Mouse (Mus musculus) liver (tissue): ENCODE data around the gene Deaf1.

Experiments used
- DNase-seq: peaks from one replicate; pipeline ENCODE4 v3.0.0-alpha.2; 2020; ENCODE audit warnings: mixed read lengths

Deaf1 gene

DNA sequence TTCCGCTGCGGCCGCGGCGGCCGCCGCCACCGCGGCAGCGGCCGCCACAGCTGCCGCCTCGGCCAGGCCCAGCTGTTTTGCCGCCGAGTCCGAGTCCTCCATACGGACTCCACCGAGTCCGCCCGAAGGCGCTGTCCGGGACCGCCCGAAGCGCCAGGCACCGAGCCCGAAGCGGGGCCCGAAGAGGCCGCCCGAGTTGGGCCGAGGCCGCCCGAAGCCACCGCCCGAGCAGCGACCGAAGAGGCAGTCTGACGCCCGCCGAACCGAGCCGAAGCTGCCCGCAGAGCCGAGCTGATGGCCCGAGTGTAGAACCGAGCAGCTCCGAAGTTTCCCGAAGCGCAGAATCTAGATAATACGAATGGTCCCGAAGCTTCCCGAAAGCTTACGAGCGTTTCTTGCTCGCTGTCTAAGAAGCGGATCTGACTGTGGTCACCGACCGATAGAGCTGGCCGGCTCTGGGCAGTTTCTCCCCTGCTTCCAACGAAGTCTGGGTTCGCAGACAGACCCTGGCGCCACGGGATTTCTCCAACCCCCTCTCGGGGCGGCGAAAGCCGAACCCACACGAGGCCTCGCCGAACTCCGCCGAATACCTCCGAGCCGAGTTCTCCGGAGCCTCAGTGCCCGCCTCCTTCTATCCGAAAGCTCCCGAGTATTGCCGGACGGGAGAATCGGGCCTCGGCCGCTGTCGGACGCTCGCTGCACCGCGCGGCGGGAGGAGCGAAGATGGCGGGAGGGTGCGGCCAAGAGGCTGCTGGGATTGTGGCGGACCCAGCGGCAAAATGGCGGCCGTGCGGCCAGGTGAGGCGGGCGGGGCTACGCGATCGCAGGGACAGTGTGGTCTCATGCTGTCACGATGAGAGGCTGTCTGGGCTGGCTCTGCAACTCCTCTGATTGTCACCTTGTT lies at the start of gene Deaf1, which contains the start of gene Tmem80:
Deaf1 (minus strand) TSS at position 222 of the 904 bp plus-strand sequence.
Tmem80 (plus strand) TSS at position 271 of the 904 bp plus-strand sequence.
- peak; percentile 97 for DNase-seq

DNA sequence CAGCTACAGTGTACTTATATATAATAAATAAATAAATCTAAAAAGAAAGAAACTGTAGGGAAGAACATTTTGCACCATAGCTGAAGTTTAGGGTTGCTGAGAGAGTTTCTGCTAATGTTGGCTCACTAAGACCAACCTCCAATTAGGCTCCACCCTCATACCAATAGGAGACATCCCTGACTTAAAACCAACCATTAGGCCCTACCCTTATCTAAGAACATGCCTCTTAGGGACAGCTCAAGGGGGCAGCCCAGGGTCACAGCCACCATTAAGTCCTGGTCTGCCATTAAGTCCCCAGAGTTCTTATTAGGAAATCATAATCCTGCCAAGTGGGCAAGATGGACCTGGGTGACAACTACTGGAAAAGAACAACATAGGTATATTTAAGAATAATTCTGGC lies 46.9 kb upstream of the Deaf1 start:
- DNase-seq = no peak

GRCm38 (mm10) chr7:141373611-141374010 lies 46.1 kb upstream of the Deaf1 start:
- no peak for DNase-seq

DNA sequence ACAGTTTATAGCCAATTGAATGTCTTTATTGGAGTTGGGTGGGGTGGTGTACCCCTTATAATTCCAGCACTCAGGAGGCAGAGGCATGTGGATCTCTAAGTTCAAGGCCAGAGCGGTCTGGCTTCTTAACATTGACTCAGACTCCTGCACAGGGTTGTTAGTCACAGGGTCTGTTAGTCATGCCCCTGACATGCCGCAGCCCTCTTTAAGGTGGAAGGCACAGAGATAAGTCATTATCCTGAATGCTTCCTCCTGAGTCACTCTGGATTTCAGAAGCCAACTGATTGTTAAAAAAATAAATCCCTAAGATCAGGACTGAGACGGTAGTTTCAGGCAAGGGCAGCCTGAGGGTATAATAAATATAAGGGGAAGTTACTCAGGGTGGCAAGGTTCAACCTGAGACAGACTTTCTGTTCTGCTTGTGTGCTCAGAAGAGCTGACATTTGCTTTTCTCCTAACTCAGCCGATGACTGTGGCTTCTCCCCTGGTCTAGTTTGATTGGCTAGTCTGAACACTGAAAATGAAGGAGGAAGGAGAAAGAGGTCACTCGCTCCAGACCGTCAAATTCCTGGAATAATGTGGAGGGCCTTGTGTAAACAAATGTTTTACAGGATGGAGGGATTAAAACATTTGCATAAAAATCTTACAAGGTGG lies 44.6 kb upstream of the Deaf1 start:
- DNase-seq = no peak

- DNase-seq = no peak
Measured at GRCm38 (mm10) chr7:141369918-141370317, 42.4 kb upstream of the Deaf1 start.

GRCm38 (mm10) chr7:141367358-141367757 lies 39.9 kb upstream of the Deaf1 start:
- DNase-seq = no peak

DNA sequence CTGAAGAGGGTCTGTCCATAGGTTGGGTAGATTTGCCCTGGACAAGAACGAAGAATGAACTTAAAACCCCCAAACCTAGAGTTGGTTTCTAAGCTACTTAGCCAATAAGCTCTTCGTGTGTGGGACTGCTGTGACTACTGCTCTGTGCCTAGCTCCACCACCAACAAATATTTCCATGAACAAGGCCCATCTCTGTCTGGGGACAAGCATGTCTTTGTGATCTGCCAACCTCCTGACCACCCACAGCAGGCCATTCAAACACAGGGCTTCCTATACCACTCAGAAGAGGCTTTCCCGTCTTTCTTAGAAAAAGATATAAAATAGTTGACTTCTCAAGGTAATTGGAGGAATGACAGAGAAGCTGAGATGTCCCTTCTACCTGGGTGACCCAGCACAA lies 37.6 kb upstream of the Deaf1 start:
- no peak for DNase-seq

GRCm38 (mm10) chr7:141364349-141365048 lies 37.0 kb upstream of the Deaf1 start:
- DNase-seq = peak; percentile 74

GRCm38 (mm10) chr7:141363752-141364125 lies 36.2 kb upstream of the Deaf1 start:
- peak; percentile 56 for DNase-seq

DNA sequence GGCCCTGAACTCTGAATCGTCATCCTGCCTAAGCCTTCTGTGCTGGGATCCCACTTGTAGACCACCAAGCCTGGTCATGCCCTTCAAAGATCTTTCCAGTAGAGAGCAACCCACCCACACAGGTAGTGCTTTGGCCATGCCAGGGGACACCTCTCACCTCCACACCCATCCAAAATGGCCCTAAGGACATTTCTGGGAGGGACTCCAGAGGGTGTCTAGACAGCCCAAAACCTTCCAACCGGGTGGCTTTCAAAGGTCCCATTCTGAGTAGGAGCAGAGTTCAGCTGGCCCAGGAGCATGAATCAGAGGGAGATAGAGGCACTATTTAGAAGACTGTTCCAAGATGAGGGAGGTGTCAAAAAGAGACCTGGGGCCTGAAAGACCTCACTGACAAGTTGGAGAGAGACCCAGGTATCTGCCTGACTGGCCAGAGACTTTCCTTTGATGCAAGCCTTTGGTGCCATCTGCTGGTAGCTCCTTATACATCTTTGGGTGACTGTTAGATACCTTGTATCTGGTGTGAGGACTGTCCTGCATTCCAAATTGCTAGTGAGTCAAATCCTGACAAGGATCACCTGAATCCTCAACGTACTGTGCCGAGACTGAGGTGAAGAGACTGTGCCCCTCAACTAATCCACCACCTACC lies 35.7 kb upstream of the Deaf1 start:
- peak; percentile 83 for DNase-seq

GRCm38 (mm10) chr7:141361510-141361909 lies 34.0 kb upstream of the Deaf1 start:
- DNase-seq = peak; percentile 29

DNA sequence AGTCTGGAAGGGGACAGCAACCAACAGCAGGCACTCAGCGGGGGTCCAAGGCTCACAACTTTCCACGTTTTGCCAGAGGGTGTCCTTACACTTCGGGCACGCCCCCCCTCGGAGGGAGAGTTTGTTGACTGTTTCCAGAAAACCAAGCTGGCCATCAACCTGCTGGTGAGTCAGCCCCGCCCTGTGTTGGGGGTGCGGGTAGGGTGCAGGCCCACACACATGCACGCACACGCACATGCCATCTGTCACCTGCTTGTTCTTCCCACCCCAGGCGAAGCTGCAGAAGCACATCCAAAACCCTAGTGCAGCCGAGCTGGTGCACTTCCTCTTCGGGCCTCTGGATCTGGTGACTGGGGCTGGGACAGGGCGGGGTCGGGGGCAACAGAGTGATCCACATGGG lies 29.5 kb upstream of the Deaf1 start:
- no peak for DNase-seq

- no peak for DNase-seq
Measured at GRCm38 (mm10) chr7:141355626-141356326, 28.3 kb upstream of the Deaf1 start.

- DNase-seq = no peak
Measured at GRCm38 (mm10) chr7:141355051-141355450, 27.6 kb upstream of the Deaf1 start.

DNA sequence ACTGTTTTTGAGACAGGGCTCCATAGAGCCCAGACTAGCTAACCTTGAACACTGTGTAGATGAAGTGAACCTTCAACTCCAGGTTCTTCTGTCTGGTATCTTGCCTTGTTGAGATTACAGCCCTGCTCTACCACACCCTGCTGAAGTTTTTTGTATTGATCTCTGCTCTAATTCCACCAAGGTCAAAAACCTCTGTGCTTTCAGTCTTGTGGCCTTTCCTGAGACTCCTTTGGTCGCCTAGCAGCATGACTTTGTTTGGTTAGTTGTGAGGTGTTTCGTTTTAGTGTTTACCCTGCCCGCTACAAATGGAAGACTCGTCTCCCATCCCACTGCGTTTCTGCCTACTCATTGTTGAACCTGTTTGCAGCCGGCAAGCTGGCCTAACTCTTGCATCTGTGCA lies 23.6 kb upstream of the Deaf1 start:
- no peak for DNase-seq

DNA sequence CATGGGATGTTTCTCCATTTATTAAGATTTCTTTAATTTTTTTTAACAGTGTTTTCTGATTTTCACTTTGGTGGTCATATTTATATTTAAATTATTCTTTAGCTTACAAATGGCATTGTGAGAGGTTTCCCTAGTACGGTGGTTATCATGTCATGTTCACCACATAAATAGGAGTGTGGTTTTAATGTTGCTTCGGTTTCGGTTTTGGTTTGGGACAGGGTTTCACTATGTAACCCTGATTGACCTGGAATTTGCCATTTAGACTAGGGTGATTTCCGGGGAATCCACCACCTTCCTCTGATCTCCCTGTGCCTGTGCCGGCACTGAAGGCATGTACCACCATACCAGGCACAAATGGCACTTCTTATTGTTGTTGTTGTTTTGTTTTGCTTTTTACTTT lies 17.3 kb upstream of the Deaf1 start:
- DNase-seq = no peak

GRCm38 (mm10) chr7:141343696-141344095 lies 16.2 kb upstream of the Deaf1 start:
- no peak for DNase-seq

- DNase-seq = no peak
Measured at GRCm38 (mm10) chr7:141343230-141343629, 15.7 kb upstream of the Deaf1 start.

DNA sequence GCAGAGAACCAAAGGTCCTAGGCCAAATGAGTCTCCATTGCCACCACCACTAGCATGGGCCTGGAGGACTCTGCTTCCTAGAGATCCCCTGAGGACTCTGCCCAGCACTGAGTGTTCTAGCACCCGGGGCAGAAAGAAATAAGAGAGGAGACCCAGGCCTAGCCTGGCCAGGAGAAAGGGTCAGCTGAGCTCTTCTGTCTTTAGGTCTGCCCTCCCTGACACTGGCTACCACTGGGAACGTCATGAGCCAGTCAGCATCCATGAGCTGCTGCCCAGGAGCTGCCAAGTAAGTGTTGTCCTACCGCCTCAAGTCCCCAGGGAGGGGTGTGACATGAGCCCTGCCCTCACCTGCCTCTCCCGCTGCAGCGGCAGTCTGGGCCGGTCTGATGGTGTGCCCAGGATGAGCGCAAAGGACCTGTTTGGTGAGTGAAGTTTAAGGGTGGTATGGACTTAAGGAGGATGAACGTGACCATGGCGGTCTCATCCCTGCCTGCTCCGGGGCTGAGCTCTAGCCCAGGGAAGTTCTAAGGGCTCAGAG lies 14.3 kb upstream of the Deaf1 start:
- no peak for DNase-seq

DNA sequence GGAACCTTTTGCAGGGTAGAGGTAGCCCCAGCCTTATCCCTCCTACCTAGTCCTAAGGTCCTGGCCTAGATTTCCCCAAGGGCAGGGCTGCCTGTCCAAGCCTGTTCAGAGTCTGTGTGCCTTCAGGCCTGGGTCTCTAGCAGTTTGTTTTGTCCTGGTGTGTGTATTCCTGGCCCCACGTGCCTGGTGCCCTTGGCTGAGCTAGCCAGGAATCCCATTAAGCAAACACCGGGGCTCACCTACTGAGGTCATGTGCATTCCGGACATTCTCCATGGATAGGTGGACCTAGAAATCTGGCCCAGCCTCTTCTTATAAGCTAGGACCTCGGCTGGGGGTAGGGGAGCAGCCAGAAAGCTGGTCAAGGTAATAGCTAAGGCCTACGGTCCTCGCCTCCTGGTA lies 13.0 kb upstream of the Deaf1 start:
- DNase-seq = peak; percentile 38

- no peak for DNase-seq
Measured at GRCm38 (mm10) chr7:141340023-141340422, 12.5 kb upstream of the Deaf1 start.
